Mouse (Mus musculus) heart, adult 8-10 months (tissue): Measurements from ENCODE around the gene Mchr1. TPM values are rescaled to one million over a fixed set of nuclear protein-coding genes. Genes with fewer than 3 reads are reported as not detected.

Experiments used
- DNase-seq: peaks from one replicate; pipeline ENCODE4 v3.0.0; 2022; ENCODE audit warnings: low spot score
- total RNA-seq, 4 experiments: library from RNA; stranded (reverse); gene quantifications; 2 replicates each; pipeline ENCODE4 v1.2.4; 2022

Gene Mchr1
- total RNA-seq, 4 experiments from 2014 or later, result not detected

DNA sequence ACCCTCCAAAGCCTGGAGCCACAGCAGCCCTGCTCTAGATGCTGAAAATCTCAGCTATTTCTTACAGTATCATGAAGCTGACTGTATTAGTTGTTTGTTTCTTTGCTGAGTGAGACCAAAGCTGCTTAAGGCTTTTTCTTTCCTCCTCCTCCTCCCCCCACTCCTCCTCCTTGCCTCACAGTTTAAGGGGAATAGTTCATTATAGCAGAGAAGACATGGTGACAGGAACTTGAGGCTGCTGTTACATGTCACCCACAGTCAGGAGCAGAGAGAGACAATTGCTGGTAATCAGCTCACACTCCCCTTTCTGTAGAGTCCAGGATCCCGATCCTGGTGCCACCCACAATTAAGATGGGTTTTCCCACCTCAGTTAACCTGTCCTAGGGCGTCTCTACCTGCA lies 38.1 kb downstream of the Mchr1 start:
- DNase-seq, result no peak

DNA sequence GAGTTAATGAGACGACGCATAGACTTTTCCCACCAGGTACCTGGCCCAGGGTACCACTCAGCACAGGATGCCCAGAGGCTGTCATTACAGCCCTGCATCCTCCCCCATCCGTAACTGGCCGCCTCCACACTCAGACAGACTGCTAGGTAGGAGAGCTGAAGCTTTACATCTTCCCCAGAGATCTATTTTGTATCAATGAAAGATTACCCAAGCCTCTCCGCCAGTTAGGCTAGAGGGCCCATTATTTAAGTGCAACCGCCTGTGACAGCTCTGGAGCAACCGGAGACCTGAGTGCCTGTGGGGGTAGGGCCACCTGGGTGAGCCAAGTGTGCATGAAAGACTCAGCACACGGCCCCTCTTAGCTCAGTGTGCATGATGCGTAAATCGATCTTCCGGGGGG lies 42.6 kb downstream of the Mchr1 start:
- DNase-seq, result no peak

- no peak for DNase-seq
Observed at GRCm38 (mm10) chr15:81278699-81279098, 43.4 kb downstream of the Mchr1 start.

DNA sequence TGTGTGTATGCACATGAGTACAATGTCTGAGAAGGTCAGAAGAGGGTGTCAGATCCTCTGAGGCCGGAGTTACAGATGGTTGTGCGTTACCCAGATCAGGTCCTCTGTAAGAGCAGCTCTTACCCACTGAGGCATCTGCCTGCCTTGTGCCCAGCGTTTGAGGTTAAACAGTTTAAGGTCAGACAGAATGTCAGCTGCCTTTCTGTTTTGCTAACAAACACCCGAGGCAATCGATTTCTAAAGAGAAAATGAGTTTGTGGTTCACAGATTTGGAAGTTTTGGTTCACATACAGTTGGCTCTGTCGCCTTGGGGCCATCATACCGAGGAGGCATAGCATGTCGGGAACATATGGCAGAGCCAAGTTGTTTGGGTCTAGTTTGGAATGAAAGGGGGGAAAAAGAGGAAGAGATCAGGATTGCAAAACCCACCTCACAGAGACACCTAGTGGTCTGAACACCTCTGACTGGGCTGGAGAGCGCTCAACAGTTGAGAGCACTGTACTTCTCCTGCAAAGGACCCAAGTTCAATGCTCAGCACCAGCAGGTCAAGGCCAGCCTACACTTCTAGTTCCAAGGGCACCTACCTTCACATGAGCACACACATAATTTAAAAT lies 48.9 kb downstream of the Mchr1 start:
- no peak for DNase-seq

Other genes starting within 250 kb of the Mchr1 start
- 1 to 10 TPM; 5.4 to 7.4 (median 6.7) TPM for gene Mrtfa, start 44.7 kb upstream of the Mchr1 start, total RNA-seq
- 10 to 100 TPM; 11.7 to 13.5 (median 12.8) TPM for gene Slc25a17, start 125.3 kb downstream of the Mchr1 start, total RNA-seq
- 100 to 1,000 TPM; 102 to 114 (median 104) TPM for gene St13, start 164.6 kb downstream of the Mchr1 start, total RNA-seq
- 10 to 100 TPM; 10.6 to 13.1 (median 12.0) TPM for gene Xpnpep3, start 164.6 kb downstream of the Mchr1 start, total RNA-seq
- gene Dnajb7, start 172.8 kb downstream of the Mchr1 start, total RNA-seq, result not detected
- 100 to 1,000 TPM; 105 to 114 (median 113) TPM for gene Rbx1, start 230.8 kb downstream of the Mchr1 start, total RNA-seq